Mouse (Mus musculus) lung, embryonic 14.5 days (tissue): ENCODE results near the gene Sephs1. TPM values are rescaled to one million over a fixed set of nuclear protein-coding genes. Genes with fewer than 3 reads are reported as not detected.

Experiments used
- ATAC-seq: fragments of 200-750 bp; cut with Nextera tagmentation; 2 replicates; pipeline ENCODE4 v1.8.0; 2017; ENCODE audit warnings: mild to moderate bottlenecking, moderate TSS enrichment, moderate library complexity; ENCODE audit not compliant: insufficient read depth
- DNase-seq: peaks from one replicate; pipeline ENCODE4 v3.0.0-alpha.2; 2015
- H3K27ac ChIP-seq: fragments of 300-500 bp; sonication (generic); 2 replicates; pipeline ENCODE4 v1.5.1; 2014; ENCODE audit warnings: low read depth, mild to moderate bottlenecking, moderate library complexity
- H3K27me3 ChIP-seq: fragments of 300-500 bp; sonication (generic); 2 replicates; pipeline ENCODE4 v1.6.1; 2014; ENCODE audit warnings: low read length, control low read depth; ENCODE audit not compliant: insufficient read depth
- H3K36me3 ChIP-seq: fragments of 300-500 bp; sonication (generic); 2 replicates; pipeline ENCODE4 v1.6.1; 2014; ENCODE audit warnings: control low read depth; ENCODE audit not compliant: insufficient read depth
- H3K4me1 ChIP-seq: fragments of 300-500 bp; sonication (generic); 2 replicates; pipeline ENCODE4 v1.6.1; 2014; ENCODE audit warnings: antibody characterized with exemption, control low read depth; ENCODE audit not compliant: insufficient read depth
- H3K4me2 ChIP-seq: fragments of 300-500 bp; sonication (generic); 2 replicates; pipeline ENCODE4 v1.6.1; 2014; ENCODE audit warnings: mild to moderate bottlenecking
- H3K4me3 ChIP-seq: fragments of 300-500 bp; sonication (generic); 2 replicates; pipeline ENCODE4 v1.5.1; 2014; ENCODE audit warnings: low read depth, low read length
- H3K9ac ChIP-seq: fragments of 300-500 bp; sonication (generic); 2 replicates; pipeline ENCODE4 v1.6.1; 2014
- H3K9me3 ChIP-seq: fragments of 300-500 bp; sonication (generic); 2 replicates; pipeline ENCODE4 v1.6.1; 2016; ENCODE audit warnings: low read depth, low read length, control low read depth
- CTCF ChIP-seq: IDR thresholded peaks from 2 replicates; pipeline ENCODE4 v1.5.1; 2016; ENCODE audit warnings: antibody characterized with exemption, low read depth
- WGBS: fragments of 180-500 bp; shearing (Covaris S2); extraction: QIAGEN DNeasy Blood & Tissue Kit; methylation state at CpG from one replicate; pipeline ENCODE4 v1.1.7; 2014; 5-methylcytosine and 5-hydroxymethylcytosine counted together
- polyA plus RNA-seq: library from polyadenylated mRNA; unstranded; fragments of >200 nt; fragmentation: Nextera tagmentation; extraction: Ambion mirVana; gene quantifications from 2 replicates; pipeline ENCODE4 v1.2.1, GENCODE M21; 2014

The Sephs1 gene
- polyA plus RNA-seq, 1 experiment from 2014 or later, result 130 TPM

DNA sequence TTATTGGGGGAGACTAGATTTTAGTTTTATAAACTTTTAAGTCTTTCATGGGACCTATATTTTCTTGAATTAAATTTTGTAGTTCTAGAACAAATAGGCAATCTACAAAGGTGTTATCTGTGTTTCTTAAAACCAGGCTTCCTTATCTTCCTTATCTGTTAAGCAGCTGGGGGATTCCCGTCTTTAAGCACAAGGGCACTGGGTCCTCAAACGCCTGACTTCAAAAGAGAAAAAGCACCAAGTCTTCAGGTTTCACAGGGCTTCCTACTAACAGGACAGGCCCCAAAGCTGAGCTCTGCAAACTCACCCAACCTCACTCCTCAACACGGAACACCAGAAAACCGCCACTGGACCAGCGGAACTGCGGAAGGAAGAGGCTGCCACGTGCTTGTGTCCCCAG lies 26.6 kb downstream of the Sephs1 start:
- TF ChIP-seq CTCF, result no peak
- H3K36me3 ChIP-seq, result peaks cover 51% of the 10 kb centered on the region
- no peaks in the 10 kb centered on the region; the same call in 1 of the 2 replicates for H3K9me3 ChIP-seq
- DNase-seq, result no peak
- H3K9ac ChIP-seq, result no peak overlapping the region
- no peak overlapping the region for H3K4me3 ChIP-seq
- 0 out of 2 replicates have a peak, but pooled peaks cover 2% of the 10 kb centered on the region for H3K4me1 ChIP-seq
- no peaks in the 10 kb centered on the region for H3K27me3 ChIP-seq
- H3K4me2 ChIP-seq, result no peak overlapping the region
- ATAC-seq, result no peak
- H3K27ac ChIP-seq, result peak overlapping the region; percentile 67
- 53% methylated on average over 7 of the region's 7 CpGs for WGBS

DNA sequence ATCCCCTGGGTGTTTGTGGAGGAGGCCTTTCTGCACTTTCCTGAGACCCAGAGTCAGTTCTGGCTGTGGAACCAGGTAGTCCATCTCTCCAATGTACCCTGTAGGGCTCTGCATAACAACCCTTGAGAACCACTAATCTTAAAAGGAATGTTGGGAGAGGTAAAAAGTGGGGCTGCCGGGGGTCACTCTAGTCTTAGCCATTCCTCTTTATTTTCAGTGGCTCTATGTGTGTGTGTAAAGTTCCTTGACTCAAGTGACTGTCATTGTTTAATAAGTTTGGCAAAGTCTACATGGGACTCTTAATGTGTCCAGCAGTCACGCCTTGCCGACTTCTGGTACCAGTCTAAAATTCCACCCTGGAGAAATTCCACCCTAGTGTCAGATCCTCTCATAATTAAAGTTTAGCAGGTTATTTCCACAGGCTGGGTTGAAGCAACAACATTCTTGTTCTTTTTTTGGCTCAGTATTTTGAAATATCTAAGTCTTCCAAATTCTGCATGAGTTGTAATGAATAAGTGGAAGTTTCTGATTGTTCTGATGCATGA lies 27.5 kb downstream of the Sephs1 start:
- H3K27ac ChIP-seq, result peak overlapping the region; percentile 67
- H3K4me1 ChIP-seq, result 0 out of 2 replicates have a peak, but pooled peaks cover 2% of the 10 kb centered on the region
- H3K36me3 ChIP-seq, result peaks cover 50% of the 10 kb centered on the region
- no peaks in the 10 kb centered on the region; the same call in 1 of the 2 replicates for H3K9me3 ChIP-seq
- TF ChIP-seq CTCF, result no peak
- H3K27me3 ChIP-seq, result no peaks in the 10 kb centered on the region
- ATAC-seq (peak; percentile 23; the same call in 1 of the 2 replicates), DNase-seq (no peak)
- H3K9ac ChIP-seq, result no peak overlapping the region
- H3K4me3 ChIP-seq, result no peak overlapping the region
- H3K4me2 ChIP-seq, result no peak overlapping the region
- 75% methylated on average over 3 of the region's 3 CpGs for WGBS

DNA sequence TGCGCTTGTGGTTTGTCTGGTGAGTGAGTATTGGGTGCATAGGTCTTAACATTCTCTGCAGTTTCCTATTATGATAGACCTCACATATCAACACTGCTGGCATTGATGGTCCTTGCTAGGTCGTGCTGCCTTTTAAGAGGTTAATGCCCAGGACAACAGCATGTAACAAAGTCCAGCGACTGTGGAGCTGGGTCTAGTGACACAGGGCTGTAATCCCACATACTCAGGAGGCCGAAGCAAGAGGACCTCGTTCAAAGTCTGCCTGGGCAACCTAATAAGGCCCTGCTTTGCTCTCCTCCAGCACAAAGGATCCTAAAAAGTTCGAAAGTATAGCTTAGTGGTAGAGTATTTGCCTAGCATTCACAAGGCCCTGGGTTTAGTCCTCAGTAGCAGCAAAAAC lies 28.5 kb downstream of the Sephs1 start:
- H3K36me3 ChIP-seq, result peaks cover 42% of the 10 kb centered on the region
- H3K4me2 ChIP-seq, result no peak overlapping the region
- H3K4me3 ChIP-seq, result no peak overlapping the region
- H3K4me1 ChIP-seq, result 0 out of 2 replicates have a peak, but pooled peaks cover 2% of the 10 kb centered on the region
- H3K27ac ChIP-seq, result peak overlapping the region; percentile 67; the same call in 1 of the 2 replicates
- no peak for ATAC-seq
- TF ChIP-seq CTCF, result no peak
- no peaks in the 10 kb centered on the region for H3K27me3 ChIP-seq
- no peak overlapping the region for H3K9ac ChIP-seq
- H3K9me3 ChIP-seq, result no peaks in the 10 kb centered on the region; the same call in 1 of the 2 replicates
- DNase-seq, result no peak
- 67% methylated on average over 6 of the region's 6 CpGs for WGBS

DNA sequence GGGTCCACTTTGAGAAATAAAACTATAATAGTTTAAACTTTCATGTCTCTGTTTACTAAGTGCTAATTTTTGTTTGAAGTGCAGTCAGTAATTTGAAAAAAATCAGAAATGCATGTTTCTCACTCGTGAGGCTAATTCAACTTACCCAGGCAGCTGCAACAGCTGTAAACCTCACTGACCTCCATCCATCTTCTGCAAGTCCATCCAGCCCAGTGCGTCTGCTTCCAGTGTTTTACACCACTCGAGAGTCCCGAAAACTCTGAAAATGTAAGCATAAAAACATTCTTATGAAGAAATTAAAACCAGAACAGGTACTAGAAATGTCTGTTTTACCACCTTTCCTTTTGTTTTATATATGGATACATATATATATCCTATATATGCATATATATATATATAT lies 29.2 kb downstream of the Sephs1 start:
- DNase-seq, result no peak
- H3K9ac ChIP-seq, result no peak overlapping the region

DNA sequence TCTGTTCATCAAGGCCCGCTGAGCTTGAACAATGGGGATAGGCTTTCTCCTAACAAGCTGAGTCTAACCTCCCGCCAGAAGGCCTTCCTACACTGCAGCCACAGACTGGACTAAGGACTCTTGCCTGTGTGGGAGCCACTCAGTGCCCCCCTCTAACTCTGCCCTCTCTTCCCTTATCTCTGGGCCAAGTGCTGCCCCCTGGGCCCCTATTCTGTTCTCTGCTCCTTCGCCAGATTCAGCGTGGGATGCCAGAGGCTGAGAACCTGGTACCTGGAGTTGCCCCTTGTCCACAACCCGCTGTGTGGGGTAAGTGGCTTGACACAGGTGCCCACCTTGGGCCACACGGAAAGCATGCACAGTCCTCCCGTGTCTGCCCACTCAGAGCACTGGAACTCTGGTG lies 32.6 kb downstream of the Sephs1 start:
- Histone ChIP-seq H3K4me3 (no peak overlapping the region), H3K4me2 (no peak overlapping the region), H3K27me3 (no peaks in the 10 kb centered on the region), H3K4me1 (no peaks in the 10 kb centered on the region), H3K36me3 (0 out of 2 replicates have a peak, but pooled peaks cover 4% of the 10 kb centered on the region), H3K9me3 (no peaks in the 10 kb centered on the region; the same call in 1 of the 2 replicates), H3K27ac (no peak overlapping the region; the same call in 1 of the 2 replicates), H3K9ac (no peak overlapping the region)
- 75% methylated on average over 7 of the region's 7 CpGs for WGBS
- no peak for DNase-seq
- ATAC-seq, result no peak
- no peak for TF ChIP-seq CTCF

More for the DNA sequence above, 29.2 kb downstream of the Sephs1 start:
- Histone ChIP-seq H3K9me3 (no peaks in the 10 kb centered on the region; the same call in 1 of the 2 replicates), H3K27me3 (no peaks in the 10 kb centered on the region), H3K4me1 (0 out of 2 replicates have a peak, but pooled peaks cover 2% of the 10 kb centered on the region), H3K27ac (no peak overlapping the region), H3K36me3 (peaks cover 36% of the 10 kb centered on the region), H3K4me3 (no peak overlapping the region), H3K4me2 (no peak overlapping the region)
- TF ChIP-seq CTCF, result no peak
- no peak for ATAC-seq
- 41% methylated on average over 4 of the region's 4 CpGs for WGBS

DNA sequence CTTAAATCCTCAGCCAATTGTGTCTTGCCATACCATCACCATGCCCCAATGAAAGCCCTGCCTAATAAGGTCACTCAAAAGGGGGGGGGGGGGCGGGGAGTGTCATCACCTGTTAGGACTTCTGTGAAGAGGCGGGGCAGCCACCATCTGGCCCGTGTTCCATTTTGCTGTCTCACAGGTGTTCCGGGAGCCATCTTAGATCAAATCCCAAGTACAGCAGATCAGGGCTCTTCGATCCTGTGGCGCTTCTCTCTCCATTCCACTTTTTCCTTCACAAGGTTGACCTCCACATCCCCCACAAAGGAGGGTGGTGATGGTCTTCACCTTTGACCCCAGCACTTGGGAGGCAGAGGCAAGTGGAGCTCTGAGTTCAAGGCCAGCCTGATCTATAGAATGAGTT lies 34.7 kb downstream of the Sephs1 start:
- no peak for TF ChIP-seq CTCF
- no peak overlapping the region for H3K27ac ChIP-seq
- WGBS, result 65% methylated on average over 6 of the region's 6 CpGs
- H3K4me3 ChIP-seq, result no peak overlapping the region
- no peaks in the 10 kb centered on the region for H3K36me3 ChIP-seq
- H3K4me1 ChIP-seq, result peaks cover 3% of the 10 kb centered on the region; the same call in 1 of the 2 replicates
- DNase-seq, result no peak
- no peak overlapping the region for H3K4me2 ChIP-seq
- ATAC-seq, result no peak
- H3K9me3 ChIP-seq, result no peaks in the 10 kb centered on the region; the same call in 1 of the 2 replicates
- no peak overlapping the region for H3K9ac ChIP-seq
- H3K27me3 ChIP-seq, result no peaks in the 10 kb centered on the region

DNA sequence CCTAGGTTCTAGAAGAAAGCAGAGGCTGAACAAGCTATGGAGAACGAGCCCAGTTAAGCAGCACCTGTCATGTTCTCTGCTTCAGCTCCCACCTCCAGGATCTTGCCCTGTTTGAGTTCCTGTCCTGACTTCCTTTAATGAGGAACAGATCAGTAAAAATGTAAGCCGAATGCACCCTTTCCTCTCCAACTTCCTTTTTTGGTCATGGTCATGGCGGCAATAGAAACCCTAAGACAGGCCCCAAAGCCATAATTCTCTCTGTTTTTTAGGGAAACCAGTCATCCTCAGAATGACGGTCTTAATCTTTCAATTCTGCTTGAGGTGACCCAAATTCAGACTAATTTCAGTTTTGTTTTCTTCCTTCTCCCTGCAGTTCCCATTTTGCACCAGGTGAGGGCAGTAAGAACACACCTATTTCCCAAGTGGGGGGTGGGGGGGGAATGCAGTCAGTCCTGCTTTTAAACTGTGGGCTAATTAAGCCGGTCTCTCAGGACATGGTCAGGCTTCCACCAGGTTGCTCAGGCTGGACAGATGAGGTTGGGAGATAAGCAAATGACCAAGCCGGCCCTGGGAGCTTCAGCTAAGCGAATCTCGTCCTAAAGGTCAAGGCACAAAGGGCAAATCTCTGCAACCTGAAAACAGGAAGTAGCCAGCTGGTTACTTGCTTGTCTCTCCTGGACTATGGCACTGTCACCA lies 36.1 kb downstream of the Sephs1 start:
- Histone ChIP-seq H3K27me3 (no peaks in the 10 kb centered on the region), H3K9ac (no peak overlapping the region), H3K4me2 (peak overlapping the region; percentile 7; the same call in 1 of the 2 replicates), H3K36me3 (no peaks in the 10 kb centered on the region), H3K4me3 (no peak overlapping the region), H3K4me1 (peaks cover 3% of the 10 kb centered on the region; the same call in 1 of the 2 replicates), H3K27ac (no peak overlapping the region), H3K9me3 (no peaks in the 10 kb centered on the region; the same call in 1 of the 2 replicates)
- 16% methylated on average over 8 of the region's 8 CpGs for WGBS
- ATAC-seq (no peak), DNase-seq (peak; percentile 74)
- peak; percentile 88 for TF ChIP-seq CTCF
